Mouse (Mus musculus) E14TG2a.4 (cell line): Measurements from ENCODE around the gene Npr1.

ENCODE experiments used
- H3K27me3 ChIP-seq: 2 replicates; pipeline ENCODE4 v1.6.1; 2014; ENCODE audit warnings: low read length, control low read depth; ENCODE audit not compliant: insufficient read depth
- H3K36me3 ChIP-seq: 2 replicates; pipeline ENCODE4 v1.6.1; 2014; ENCODE audit warnings: low read length, control low read depth; ENCODE audit not compliant: insufficient read depth
- H3K4me1 ChIP-seq: replicated peaks from 2 replicates; pipeline ENCODE4 v1.6.1; 2014; ENCODE audit warnings: low read depth, low read length, control low read depth
- H3K4me3 ChIP-seq: replicated peaks from 2 replicates; pipeline ENCODE4 v1.5.1; 2014; ENCODE audit warnings: mild to moderate bottlenecking, low read length
- H3K9me3 ChIP-seq: 2 replicates; pipeline ENCODE4 v1.6.1; 2014; ENCODE audit warnings: low read length, control low read depth
- CTCF ChIP-seq: conservative IDR thresholded peaks from 2 replicates; pipeline ENCODE4 v1.5.1; 2014; ENCODE audit warnings: low read length
- NANOG ChIP-seq: IDR thresholded peaks from 2 replicates; pipeline ENCODE4 v1.6.1; 2014; ENCODE audit warnings: borderline replicate concordance, low read length, mixed read lengths
- POU5F1 ChIP-seq: IDR thresholded peaks from 2 replicates; pipeline ENCODE4 v1.6.1; 2014; ENCODE audit warnings: low read length, borderline replicate concordance

The Npr1 gene

GRCm38 (mm10) chr3:90465686-90466310 is at the start of gene Npr1:
Gene Npr1 (minus strand): TSS chr3:90465866.
- H3K27me3 ChIP-seq, result peaks cover 62% of the 10 kb centered on the region
- no peaks in the 10 kb centered on the region for H3K9me3 ChIP-seq
- no peaks in the 10 kb centered on the region for H3K36me3 ChIP-seq
- peak within 1 kb of the TSS; percentile 85 for H3K4me3 ChIP-seq
- TF ChIP-seq CTCF, result no peak
- TF ChIP-seq POU5F1, result no peak
- no peak for TF ChIP-seq NANOG
- peaks cover 21% of the 10 kb centered on the region for H3K4me1 ChIP-seq

DNA sequence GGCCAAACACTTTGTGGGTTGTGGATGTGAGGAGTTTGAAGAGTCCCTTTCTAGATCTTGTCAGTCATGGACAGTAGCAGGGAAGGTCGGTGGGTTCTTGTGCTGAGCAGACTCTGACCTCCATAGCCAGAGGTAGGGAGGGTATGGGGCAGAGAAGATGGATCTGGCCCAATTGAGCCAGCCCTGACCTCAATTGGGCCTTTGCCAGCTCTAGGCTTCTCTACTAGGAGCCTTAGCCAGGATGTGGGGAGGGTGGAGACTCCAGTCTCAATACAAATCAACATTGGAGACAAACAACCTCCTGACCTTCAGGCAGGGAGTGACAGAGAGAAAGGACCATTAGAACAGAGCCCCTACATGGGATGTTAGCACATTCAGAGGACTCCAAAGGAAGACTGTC is 49.6 kb upstream of the Npr1 start:
- H3K9me3 ChIP-seq, result no peaks in the 10 kb centered on the region
- H3K4me1 ChIP-seq, result peaks cover 56% of the 10 kb centered on the region
- H3K4me3 ChIP-seq, result peak overlapping the region; percentile 73
- H3K27me3 ChIP-seq, result peaks cover 38% of the 10 kb centered on the region
- H3K36me3 ChIP-seq, result peaks cover 8% of the 10 kb centered on the region; the same call in 1 of the 2 replicates
- TF ChIP-seq NANOG, result no peak
- TF ChIP-seq CTCF, result no peak
- TF ChIP-seq POU5F1, result no peak

- H3K27me3 ChIP-seq, result peaks cover 38% of the 10 kb centered on the region
- H3K4me3 ChIP-seq, result peak overlapping the region; percentile 73
- peaks cover 8% of the 10 kb centered on the region; the same call in 1 of the 2 replicates for H3K36me3 ChIP-seq
- TF ChIP-seq POU5F1 (no peak), CTCF (no peak), NANOG (no peak)
- no peaks in the 10 kb centered on the region for H3K9me3 ChIP-seq
- H3K4me1 ChIP-seq, result peaks cover 62% of the 10 kb centered on the region
Observed at GRCm38 (mm10) chr3:90514691-90515090, 49.0 kb upstream of the Npr1 start.

DNA sequence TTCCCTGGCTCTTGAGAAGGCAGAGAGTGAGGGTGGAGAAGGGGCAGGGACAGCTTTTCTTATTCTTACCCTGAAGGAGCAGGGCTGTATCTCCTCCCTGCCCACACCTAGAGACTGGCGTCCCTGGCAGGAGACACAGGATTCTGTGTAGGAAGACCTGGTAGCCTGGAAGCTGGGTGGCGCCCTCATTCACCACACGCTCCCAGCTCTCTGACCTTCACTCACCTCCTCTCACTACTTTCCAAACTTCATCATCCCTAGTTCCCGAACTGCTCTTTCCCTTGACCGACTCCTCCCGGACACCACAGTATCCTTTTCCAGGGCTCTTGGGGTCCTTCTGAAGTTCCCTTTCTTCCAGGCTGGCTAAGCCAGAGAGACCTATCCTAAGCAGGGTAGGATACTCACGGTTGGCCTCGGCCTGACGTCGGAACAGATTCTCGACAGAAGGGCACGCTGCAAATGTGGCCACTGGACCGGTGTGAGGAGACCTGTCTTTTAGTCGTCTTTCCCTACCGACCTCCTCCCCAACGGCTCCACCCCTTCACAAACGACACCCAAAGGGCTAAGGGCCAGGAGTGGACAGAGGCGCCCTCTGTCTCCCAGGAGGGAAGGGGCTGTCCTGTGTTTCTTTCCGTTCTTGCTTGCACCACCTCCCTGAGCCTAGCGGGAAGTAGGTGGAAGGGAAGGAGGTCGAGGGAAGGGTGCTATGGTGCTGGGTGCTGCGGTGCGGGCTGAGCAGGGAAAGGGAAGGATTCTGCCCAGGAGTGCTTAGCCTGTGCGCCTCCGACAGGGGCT is 48.3 kb upstream of the Npr1 start, which contains the start of the genes S100a1 and S100a13:
Gene S100a1, minus strand, starts transcription at position 597 of the 795 bp plus-strand sequence.
Gene S100a13, plus strand, starts transcription at position 640 of the 795 bp plus-strand sequence.
- TF ChIP-seq NANOG (no peak), POU5F1 (no peak), CTCF (no peak)

GRCm38 (mm10) chr3:90512948-90513642 is 47.4 kb upstream of the Npr1 start:
- Histone ChIP-seq H3K4me1 (peaks cover 60% of the 10 kb centered on the region), H3K4me3 (peak overlapping the region; percentile 73), H3K27me3 (peaks cover 38% of the 10 kb centered on the region), H3K36me3 (peaks cover 9% of the 10 kb centered on the region; the same call in 1 of the 2 replicates), H3K9me3 (no peaks in the 10 kb centered on the region)
- TF ChIP-seq POU5F1 (no peak), NANOG (peak; percentile 46; the same call in 1 of the 2 replicates)

More for the DNA sequence above, 48.3 kb upstream of the Npr1 start, which contains the start of the genes S100a1 and S100a13:
- peaks cover 8% of the 10 kb centered on the region; the same call in 1 of the 2 replicates for H3K36me3 ChIP-seq
- no peaks in the 10 kb centered on the region for H3K9me3 ChIP-seq
- peak within 1 kb of the TSS; percentile 73 for H3K4me3 ChIP-seq
- peaks cover 62% of the 10 kb centered on the region for H3K4me1 ChIP-seq
- H3K27me3 ChIP-seq, result peaks cover 38% of the 10 kb centered on the region

DNA sequence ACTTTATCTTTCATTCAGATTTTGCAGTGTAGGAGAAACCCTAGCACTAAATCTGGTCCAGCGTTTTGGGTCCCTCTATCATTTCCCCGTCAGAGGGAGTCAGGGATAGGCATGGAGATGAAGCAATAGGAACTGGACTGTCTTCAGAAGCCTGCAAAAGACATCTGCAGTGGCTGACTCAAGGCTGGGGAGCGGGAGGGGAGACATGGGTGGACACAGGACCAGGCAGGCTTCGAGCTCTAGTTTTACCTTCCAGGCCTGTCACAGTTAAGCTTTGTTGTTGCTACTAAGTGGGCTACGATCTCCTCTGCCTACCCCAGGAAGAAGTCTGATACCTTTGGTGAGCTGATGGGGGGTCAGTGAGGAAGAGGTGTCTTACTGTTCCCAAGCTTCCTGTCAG is 46.6 kb upstream of the Npr1 start:
- Histone ChIP-seq H3K27me3 (peaks cover 38% of the 10 kb centered on the region), H3K4me3 (no peak overlapping the region), H3K9me3 (no peaks in the 10 kb centered on the region), H3K4me1 (peaks cover 60% of the 10 kb centered on the region), H3K36me3 (peaks cover 18% of the 10 kb centered on the region)
- TF ChIP-seq CTCF (no peak), NANOG (no peak), POU5F1 (no peak)

DNA sequence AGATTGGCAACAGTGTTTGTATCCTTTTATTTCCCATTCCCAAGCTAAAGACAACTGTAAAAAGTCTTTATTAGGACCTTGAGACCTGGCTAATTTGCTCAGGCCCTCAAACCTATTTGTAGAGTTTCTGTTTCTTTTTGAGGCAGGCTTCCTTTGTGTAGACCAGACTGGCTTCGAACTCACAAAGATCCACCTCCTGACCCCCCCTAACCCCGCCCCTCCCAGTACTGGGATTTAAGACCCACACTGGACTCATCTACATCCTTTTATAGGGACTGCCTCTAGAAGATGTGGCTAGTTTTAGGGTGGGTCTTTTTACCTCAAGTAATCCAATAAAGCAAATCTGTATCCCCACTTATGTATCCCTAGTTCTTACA is 44.1 kb upstream of the Npr1 start:
- H3K9me3 ChIP-seq, result no peaks in the 10 kb centered on the region
- peak overlapping the region; percentile 93 for H3K4me3 ChIP-seq
- TF ChIP-seq NANOG, result no peak
- TF ChIP-seq POU5F1, result no peak
- no peak for TF ChIP-seq CTCF
- peaks cover 26% of the 10 kb centered on the region for H3K27me3 ChIP-seq
- peaks cover 65% of the 10 kb centered on the region for H3K4me1 ChIP-seq
- H3K36me3 ChIP-seq, result peaks cover 43% of the 10 kb centered on the region
